Mouse (Mus musculus): ENCODE data around the gene Fam160a1. TPM values are rescaled to one million over a fixed set of nuclear protein-coding genes. Genes with fewer than 3 reads are reported as not detected.

Fam160a1 gene
- total and polyA plus RNA-seq, 3 experiments, result 4.5 to 9.3 (median 8.9) TPM

DNA sequence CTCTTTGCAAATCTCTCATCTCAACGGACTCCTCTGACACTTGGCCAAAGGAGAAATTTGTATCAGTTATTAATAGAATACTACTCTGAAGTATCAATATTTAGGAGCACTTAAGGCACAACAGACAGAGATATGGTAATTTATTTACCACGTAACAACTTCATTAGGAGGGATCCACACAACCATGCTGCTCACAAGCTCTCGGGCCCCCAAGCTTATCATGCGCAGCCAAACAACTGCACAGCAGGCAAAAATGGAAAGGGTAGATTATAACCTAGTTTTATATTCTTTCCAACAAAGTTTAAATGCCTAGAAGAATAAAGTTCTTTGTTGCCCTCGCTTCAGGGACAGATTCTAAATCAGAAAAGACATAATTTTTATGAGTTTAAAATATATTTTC is 137.1 kb downstream of the Fam160a1 start:
- DNase-seq, result no peak

- DNase-seq, result no peak
These were observed 137.7 kb downstream of the Fam160a1 start for GRCm38 (mm10) chr3:85679312-85679933.

- no peak for DNase-seq
These were observed 139.1 kb downstream of the Fam160a1 start for GRCm38 (mm10) chr3:85677952-85678351.

GRCm38 (mm10) chr3:85677133-85677532 is 140.0 kb downstream of the Fam160a1 start:
- no peak for DNase-seq

- no peak for DNase-seq
These were observed 147.2 kb downstream of the Fam160a1 start for GRCm38 (mm10) chr3:85669844-85670243.

DNA sequence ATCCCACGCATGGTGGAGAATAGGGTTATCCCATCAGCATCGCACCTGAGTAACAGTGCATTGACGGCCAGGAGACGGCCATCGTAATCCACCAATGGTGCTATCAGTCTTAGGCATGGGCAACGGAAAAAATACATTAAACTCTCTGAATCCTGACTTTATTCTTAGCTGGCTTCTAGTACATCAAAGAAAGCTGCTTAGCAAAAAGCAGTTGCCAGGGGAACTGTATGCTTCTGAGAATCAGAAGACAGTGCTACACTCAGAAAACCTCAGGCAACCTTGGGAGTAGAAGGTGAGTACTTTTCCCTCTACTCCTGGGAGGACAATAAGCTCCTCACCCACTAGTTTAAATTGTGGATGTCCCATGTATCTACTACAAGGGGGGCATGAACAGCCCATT is 149.4 kb downstream of the Fam160a1 start:
- no peak for DNase-seq

GRCm38 (mm10) chr3:85666736-85667135 is 150.4 kb downstream of the Fam160a1 start:
- no peak for DNase-seq

GRCm38 (mm10) chr3:85666166-85666565 is 150.9 kb downstream of the Fam160a1 start:
- no peak for DNase-seq

GRCm38 (mm10) chr3:85664591-85665171 is 152.4 kb downstream of the Fam160a1 start:
- no peak for DNase-seq

DNA sequence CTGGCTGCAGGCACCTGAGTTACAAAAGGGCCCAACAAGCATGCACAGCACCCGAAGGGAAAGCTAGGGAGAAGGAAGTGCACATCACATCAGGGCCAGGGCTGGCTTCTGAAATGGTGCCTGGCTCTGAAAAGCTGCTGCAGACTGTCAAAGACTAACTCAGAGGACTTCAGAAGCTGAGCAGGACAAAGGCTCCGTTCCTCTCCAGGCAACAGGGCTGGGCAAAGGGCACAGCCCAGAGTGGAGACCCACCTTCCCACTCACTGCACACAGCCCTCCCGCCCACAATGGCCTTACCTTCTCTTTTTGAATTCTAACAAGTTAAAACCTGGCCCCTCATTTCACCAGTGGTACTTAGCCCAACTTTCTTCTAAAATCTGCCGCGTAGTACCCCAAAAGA is 153.3 kb downstream of the Fam160a1 start:
- no peak for DNase-seq

- no peak for DNase-seq
These were observed 154.9 kb downstream of the Fam160a1 start for GRCm38 (mm10) chr3:85661926-85662813.

- no peak for DNase-seq
These were observed 157.4 kb downstream of the Fam160a1 start for GRCm38 (mm10) chr3:85659681-85660080.

- DNase-seq, result no peak
These were observed 161.6 kb downstream of the Fam160a1 start for GRCm38 (mm10) chr3:85655538-85655937.

- no peak for DNase-seq
These were observed 164.1 kb downstream of the Fam160a1 start for GRCm38 (mm10) chr3:85652727-85653665.

DNA sequence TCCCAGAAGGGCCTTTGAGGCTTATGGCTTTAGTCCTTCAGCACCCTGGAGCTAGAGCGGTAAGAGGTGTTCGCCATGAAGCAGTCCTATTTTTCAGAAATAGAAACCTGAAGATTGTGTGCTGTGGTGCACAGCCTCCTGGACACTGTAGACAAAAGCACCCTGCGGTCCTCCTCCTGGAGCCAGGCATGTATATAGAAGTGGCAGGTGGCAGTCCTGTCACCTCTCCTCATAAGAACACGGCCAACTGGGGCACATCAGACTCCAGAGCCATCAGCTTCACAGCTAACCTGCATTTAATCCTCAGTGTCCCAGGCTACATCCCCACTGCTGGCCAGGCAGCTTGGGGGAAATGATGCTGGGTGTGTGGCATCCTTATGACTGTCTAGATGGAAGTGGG is 167.9 kb downstream of the Fam160a1 start:
- no peak for DNase-seq

DNA sequence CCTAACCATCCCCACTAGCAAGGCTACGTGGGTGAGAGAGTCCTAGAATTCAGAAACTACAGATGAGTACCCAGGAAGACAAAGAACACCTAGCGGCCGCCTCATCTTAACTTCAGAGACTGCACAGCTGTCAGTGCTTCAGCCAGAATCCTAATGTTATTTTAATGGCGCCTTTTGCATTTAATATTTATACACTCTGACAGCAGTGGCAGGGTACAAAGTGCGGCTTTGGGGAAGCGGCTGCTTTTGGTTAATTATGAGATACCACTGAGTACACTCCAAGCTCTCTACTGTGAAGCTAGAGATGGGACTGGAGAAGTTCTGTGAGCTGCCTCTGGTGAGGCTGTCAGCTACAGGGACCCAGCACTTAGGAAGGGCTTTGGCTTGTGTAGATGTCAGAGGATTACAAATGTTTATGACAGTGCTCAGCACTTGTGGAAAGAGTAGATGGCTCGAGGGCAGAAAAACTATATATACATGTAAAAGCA is 171.5 kb downstream of the Fam160a1 start:
- no peak for DNase-seq

DNA sequence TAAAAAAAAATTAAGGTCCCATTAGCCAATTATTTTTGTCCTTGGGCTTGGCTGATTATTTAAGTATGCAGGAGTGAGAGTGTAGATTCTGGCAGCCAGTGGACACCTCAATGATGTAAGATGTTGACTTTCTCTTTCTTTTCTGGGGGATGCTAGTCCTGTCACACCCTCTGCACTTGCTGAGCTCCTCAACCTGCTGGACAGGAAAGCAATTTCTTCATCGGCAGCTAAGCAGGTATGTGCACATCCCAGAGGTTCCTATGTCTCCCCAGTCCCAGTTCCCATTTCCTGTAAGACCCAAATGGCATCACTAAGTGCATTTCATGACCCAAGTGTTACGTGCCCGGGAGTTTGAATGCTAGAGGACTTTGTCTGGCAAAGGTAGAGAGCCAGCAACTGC is 172.3 kb downstream of the Fam160a1 start:
- no peak for DNase-seq

GRCm38 (mm10) chr3:85641751-85642150 is 175.3 kb downstream of the Fam160a1 start:
- no peak for DNase-seq

DNA sequence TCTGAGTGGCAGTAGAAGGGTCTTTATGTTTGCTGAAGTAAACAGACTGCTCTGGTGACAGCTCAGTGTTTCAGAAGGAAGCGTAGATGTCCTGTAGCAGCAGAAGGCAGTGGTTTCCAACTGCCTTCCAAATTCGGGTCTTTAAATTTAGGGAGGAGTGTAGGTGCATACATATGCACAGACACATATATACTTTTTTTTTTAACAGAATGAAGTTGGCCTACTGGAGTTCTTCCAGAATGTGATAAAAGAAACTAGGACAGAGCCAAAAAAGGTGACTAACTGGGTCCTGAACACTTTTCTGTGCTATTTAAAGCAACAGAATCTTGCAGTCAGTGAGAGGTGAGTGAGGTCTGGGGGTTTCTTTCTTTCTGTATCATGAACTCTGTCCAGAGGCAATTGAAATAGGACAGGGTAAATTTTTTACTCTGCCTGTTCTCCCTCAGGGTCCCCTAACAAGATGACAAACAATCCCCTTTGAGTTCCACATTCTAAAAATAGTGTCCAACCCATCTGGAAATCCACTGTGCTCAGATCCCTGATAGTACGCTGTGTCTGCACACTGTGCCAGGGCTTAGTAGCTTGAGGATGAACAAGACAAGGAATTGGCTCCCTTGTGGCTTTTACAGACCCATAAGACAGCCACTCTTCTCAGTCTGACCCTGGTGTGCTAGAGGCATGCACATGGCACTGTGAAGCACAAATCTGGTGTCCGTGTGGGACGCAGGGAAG is 180.2 kb downstream of the Fam160a1 start:
- no peak for DNase-seq

- DNase-seq, result no peak
These were observed 181.5 kb downstream of the Fam160a1 start for GRCm38 (mm10) chr3:85635591-85635990.

GRCm38 (mm10) chr3:85635126-85635419 is 182.0 kb downstream of the Fam160a1 start:
- no peak for DNase-seq

All from adrenal gland, adult 2 months (tissue).